8 mouse cellular contexts compared by ENCODE assay signal in the genomic region with DNA sequence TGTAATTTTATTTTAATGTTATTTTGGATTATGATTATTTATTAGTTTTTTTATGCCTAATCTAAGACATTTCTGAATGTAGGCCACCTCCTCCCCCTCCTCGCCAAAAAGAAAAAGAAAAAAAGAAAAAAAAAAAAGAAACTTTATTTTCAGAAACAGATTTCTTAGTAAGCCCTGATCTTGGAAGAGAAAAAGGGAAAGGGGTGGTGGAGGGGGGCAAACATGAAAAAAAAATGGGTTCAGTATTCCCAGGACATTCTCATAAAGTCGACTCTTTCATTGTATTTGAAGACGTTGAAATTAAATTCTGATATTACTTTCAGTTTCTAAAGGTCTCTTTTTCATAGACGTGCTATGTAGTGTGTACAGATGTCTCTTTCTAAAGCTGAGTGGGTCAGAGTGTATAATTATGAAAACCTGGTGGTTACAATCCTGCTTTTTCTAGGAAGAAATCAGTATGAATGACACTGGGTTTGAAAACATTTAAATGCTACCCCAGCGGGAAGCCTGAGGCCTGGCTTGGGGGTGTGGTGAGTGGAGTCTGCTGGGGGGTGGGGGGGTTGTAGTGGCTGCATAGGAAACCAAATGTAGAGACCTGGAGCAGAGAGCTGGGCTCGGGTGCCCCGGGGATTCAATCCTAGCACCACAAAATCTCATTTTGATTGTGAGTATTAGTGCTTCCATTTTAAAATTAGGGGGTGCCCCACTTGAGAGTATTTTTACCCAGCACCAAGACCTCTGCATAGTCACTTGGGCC. TPM values are rescaled to one million over a fixed set of nuclear protein-coding genes. Genes with fewer than 3 reads are reported as not detected.
DNase-seq lines count a peak whose midpoint lies in the region; ATAC-seq lines count a peak whose summit lies in the region.

No protein-coding gene starts in this region.

- WGBS in heart, embryonic 15.5 days = 13% methylated on average over 7 of the region's 7 CpGs
- WGBS in hindbrain, embryonic 14.5 days = 7% methylated on average over 7 of the region's 7 CpGs
- whole genome bisulfite sequencing in midbrain, embryonic 14.5 days = 9% methylated on average over 7 of the region's 7 CpGs

- H3K4me1 ChIP-seq in heart, embryonic 15.5 days (replicated peaks) = peaks cover 39% of the 10 kb centered on the region
- peaks cover 12% of the 10 kb centered on the region for H3K4me1 ChIP-seq in hindbrain, embryonic 14.5 days (replicated peaks; ENCODE audit: control insufficient read depth, insufficient read depth, low read length)
- H3K4me1 ChIP-seq in midbrain, embryonic 14.5 days (ENCODE audit: control insufficient read depth, insufficient read depth, low read length) = peaks cover 12% of the 10 kb centered on the region; the same call in 1 of the 2 replicates

- H3K36me3 ChIP-seq in heart, embryonic 15.5 days = no peaks in the 10 kb centered on the region
- no peaks in the 10 kb centered on the region for H3K36me3 ChIP-seq in hindbrain, embryonic 14.5 days (replicated peaks; ENCODE audit: control insufficient read depth, insufficient read depth)
- H3K36me3 ChIP-seq in midbrain, embryonic 14.5 days (ENCODE audit: control insufficient read depth, insufficient read depth, low read length) = no peaks in the 10 kb centered on the region

- peak overlapping the region; percentile 88 for H3K4me2 ChIP-seq in heart, embryonic 15.5 days
- H3K4me2 ChIP-seq in hindbrain, embryonic 14.5 days (replicated peaks) = peak overlapping the region; percentile 64
- H3K4me2 ChIP-seq in midbrain, embryonic 14.5 days (ENCODE audit: low read length) = peak overlapping the region; percentile 89

- peak overlapping the region; percentile 3; the same call in 1 of the 2 replicates for H3K27ac ChIP-seq in heart, embryonic 15.5 days
- peak overlapping the region; percentile 91 for H3K27ac ChIP-seq in hindbrain, embryonic 14.5 days
- peak overlapping the region; percentile 20; the same call in 1 of the 2 replicates for H3K27ac ChIP-seq in midbrain, embryonic 14.5 days (replicated peaks; ENCODE audit: low read depth, low read length)

- H3K9ac ChIP-seq in heart, embryonic 15.5 days = peak overlapping the region; percentile 85
- peak overlapping the region; percentile 95 for H3K9ac ChIP-seq in hindbrain, embryonic 14.5 days
- peak overlapping the region; percentile 86 for H3K9ac ChIP-seq in midbrain, embryonic 14.5 days (replicated peaks; ENCODE audit: low read length)

- H3K27me3 ChIP-seq in heart, embryonic 15.5 days = no peaks in the 10 kb centered on the region
- H3K27me3 ChIP-seq in hindbrain, embryonic 14.5 days (ENCODE audit: control insufficient read depth, insufficient read depth, low read length) = no peaks in the 10 kb centered on the region
- H3K27me3 ChIP-seq in midbrain, embryonic 14.5 days (ENCODE audit: control insufficient read depth, insufficient read depth, low read length) = 0 out of 2 replicates have a peak, but pooled peaks cover 8% of the 10 kb centered on the region

- H3K4me3 ChIP-seq in heart, embryonic 15.5 days = peak overlapping the region; percentile 77
- peak overlapping the region; percentile 81 for H3K4me3 ChIP-seq in hindbrain, embryonic 14.5 days (replicated peaks; ENCODE audit: low read length)
- H3K4me3 ChIP-seq in midbrain, embryonic 14.5 days (replicated peaks; ENCODE audit: low read depth, low read length) = peak overlapping the region; percentile 73

- DNase-seq in heart, adult 9 months (ENCODE audit: low spot score in 2 of 2) = no peak
- peak; percentile 56 for DNase-seq in NIH3T3 (ENCODE audit: low read depth)
- DNase-seq in hindbrain, embryonic 14.5 days (ENCODE audit: low spot score) = no peak
- DNase-seq in midbrain, embryonic 14.5 days = no peak
- no peak for DNase-seq in spleen, postnatal 10 days (ENCODE audit: low spot score in 2 of 2)
- no peak for DNase-seq in frontal cortex, postnatal 14 days (ENCODE audit: low spot score in 2 of 2)
- no peak for DNase-seq in layer of hippocampus, adult 9-10 months (ENCODE audit: low spot score)

- H3K9me3 ChIP-seq in heart, embryonic 15.5 days (replicated peaks) = no peaks in the 10 kb centered on the region
- H3K9me3 ChIP-seq in hindbrain, embryonic 14.5 days (ENCODE audit: control insufficient read depth, low read length) = no peaks in the 10 kb centered on the region
- no peaks in the 10 kb centered on the region for H3K9me3 ChIP-seq in midbrain, embryonic 14.5 days (ENCODE audit: control insufficient read depth, low read length)

- no peak for ATAC-seq in heart, embryonic 15.5 days (replicated peaks; ENCODE audit: insufficient number of reproducible peaks, insufficient read depth, low FRiP score, low read depth)
- ATAC-seq in hindbrain, embryonic 14.5 days (ENCODE audit: low FRiP score) = no peak
- no peak for ATAC-seq in midbrain, embryonic 14.5 days (ENCODE audit: low FRiP score, low TSS enrichment)

RNA-seq across cellular contexts. Expression of gene Phlda1, which starts 2.4 kb away (rescaled TPM):
- polyA plus RNA-seq in heart, embryonic 15.5 days (2015; fragmentation: Nextera tagmentation; extraction: Ambion mirVana) = 28.7 and 29.5 TPM in 2 replicates
- 57.7 and 66.6 TPM in 2 replicates for polyA plus RNA-seq in hindbrain, embryonic 14.5 days (2014; fragmentation: Nextera tagmentation; extraction: Ambion mirVana)
- polyA plus RNA-seq in midbrain, embryonic 14.5 days (2014; fragmentation: Nextera tagmentation; extraction: Ambion mirVana) = 27.9 and 33.2 TPM in 2 replicates

RNA-seq across cellular contexts. Expression of gene Nap1l1, which starts 35.5 kb away (rescaled TPM):
- polyA plus RNA-seq in heart, embryonic 15.5 days (2015; fragmentation: Nextera tagmentation; extraction: Ambion mirVana) = 110 TPM in 2 replicates
- 178 and 185 TPM in 2 replicates for polyA plus RNA-seq in hindbrain, embryonic 14.5 days (2014; fragmentation: Nextera tagmentation; extraction: Ambion mirVana)
- 182 and 206 TPM in 2 replicates for polyA plus RNA-seq in midbrain, embryonic 14.5 days (2014; fragmentation: Nextera tagmentation; extraction: Ambion mirVana)

Comparison
In these comparisons a context has a peak if more than half of its experiments do, and no peak if none do; other contexts are left out.
1. H3K27ac ChIP-seq: peak in every context shown above with its lines; median percentile 91 in hindbrain, embryonic 14.5 days; 20 in midbrain, embryonic 14.5 days; 3 in heart, embryonic 15.5 days.